Mouse (Mus musculus) neutrophil, adult 5-6 weeks (primary cell): ENCODE data around the gene Bcl2l14. TPM values are rescaled to one million over a fixed set of nuclear protein-coding genes. Genes with fewer than 3 reads are reported as not detected.

Experiments used
- ATAC-seq: fragments of 151-379, 151-347 bp; 2 replicates; pipeline ENCODE4 v1.8.0; 2017; ENCODE audit warnings: mild to moderate bottlenecking, moderate TSS enrichment; ENCODE audit not compliant: insufficient number of reproducible peaks, poor library complexity, low FRiP score, severe bottlenecking; ENCODE audit errors: extremely low read depth
- total RNA-seq: library from RNA; stranded (forward); fragments of 200-1000 nt; gene quantifications from 2 replicates; pipeline ENCODE4 v1.2.3, GENCODE M21; 2017

The Bcl2l14 gene
- total RNA-seq, 1 experiment from 2014 or later: 0.47 TPM

- no peak for ATAC-seq
Measured at GRCm38 (mm10) chr6:134436955-134437354, 40.8 kb downstream of the Bcl2l14 start.

DNA sequence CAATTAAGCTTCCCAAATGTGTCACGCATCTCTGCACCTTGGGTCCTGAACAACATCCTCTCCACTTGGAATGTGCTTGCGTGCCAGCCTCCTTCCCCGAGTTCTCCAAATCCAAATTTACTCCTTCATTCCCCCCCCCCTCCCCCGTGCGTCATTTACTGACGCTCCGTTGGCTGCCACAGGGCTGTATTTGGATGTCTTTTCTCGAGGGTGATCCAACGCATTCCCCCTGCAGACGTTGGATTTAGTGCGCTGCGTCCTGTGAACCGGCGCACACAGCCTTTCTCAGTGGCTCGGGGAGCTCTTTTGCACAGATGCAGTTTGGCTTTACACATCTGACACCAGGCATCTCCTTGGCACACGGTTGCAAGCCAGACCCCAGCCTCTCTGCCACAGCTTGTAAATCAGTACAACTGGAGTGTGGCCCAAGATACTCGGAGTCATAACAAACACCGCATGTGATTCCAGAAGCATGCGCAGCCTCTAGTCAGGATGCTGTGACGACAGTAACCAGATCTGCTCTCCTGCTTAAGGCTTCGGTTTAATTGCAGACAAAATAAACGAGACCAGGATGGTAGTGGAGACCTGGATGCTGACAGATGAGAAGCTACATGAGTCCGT lies 43.4 kb downstream of the Bcl2l14 start:
- no peak for ATAC-seq

- ATAC-seq: no peak
Measured at GRCm38 (mm10) chr6:134440023-134440422, 43.9 kb downstream of the Bcl2l14 start.

GRCm38 (mm10) chr6:134441716-134442115 lies 45.6 kb downstream of the Bcl2l14 start:
- no peak for ATAC-seq

- ATAC-seq: no peak
Measured at GRCm38 (mm10) chr6:134442219-134442618, 46.1 kb downstream of the Bcl2l14 start.

GRCm38 (mm10) chr6:134443198-134443904 lies 47.2 kb downstream of the Bcl2l14 start:
- ATAC-seq: no peak

- no peak for ATAC-seq
Measured at GRCm38 (mm10) chr6:134443925-134444324, 47.8 kb downstream of the Bcl2l14 start.

- no peak for ATAC-seq
Measured at GRCm38 (mm10) chr6:134448451-134448850, 52.3 kb downstream of the Bcl2l14 start.

DNA sequence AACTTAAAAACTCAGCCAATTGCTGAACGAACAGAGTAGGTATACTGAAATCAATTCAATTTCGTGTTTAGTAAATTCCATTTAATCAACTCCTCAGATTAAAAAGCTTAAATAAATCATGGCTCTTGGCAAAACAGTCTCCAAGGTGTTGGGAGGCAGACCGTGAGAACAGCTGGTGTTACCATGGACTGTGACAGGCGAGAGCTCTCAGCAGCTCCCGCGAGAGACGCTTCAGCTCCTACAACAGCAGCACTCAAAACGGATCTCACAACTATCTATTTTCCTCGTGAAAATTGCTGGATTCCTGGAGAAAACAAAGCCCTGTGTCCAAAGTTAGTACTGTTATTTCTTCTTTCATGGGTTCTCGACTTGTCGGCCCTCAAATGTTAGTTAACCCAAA lies 53.8 kb downstream of the Bcl2l14 start:
- ATAC-seq: no peak

DNA sequence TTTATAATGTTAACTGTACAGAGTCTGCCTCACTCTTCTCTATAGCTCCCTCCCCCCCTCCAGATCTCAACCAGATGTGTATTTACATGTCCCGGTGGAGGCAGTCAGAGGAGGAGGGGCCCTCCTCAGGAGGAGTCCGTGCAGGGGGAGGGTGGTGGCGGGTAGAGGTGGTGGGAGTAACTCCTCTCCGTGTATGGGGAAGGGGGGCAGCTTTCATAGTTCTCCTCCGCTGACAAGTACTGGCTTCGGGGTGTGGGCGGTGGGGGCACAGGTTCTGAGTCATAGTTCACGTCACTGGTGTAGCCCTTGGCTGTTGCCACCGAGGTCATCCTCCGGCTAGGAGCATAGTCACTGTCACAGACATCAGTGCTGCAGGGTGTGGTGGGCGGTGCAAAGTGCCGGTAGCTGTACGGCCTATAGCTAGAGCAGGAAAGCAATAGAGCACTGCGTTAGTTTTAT lies 54.6 kb downstream of the Bcl2l14 start:
- no peak for ATAC-seq

- ATAC-seq: no peak
Measured at GRCm38 (mm10) chr6:134454093-134454492, 58.0 kb downstream of the Bcl2l14 start.

GRCm38 (mm10) chr6:134458376-134458775 lies 62.3 kb downstream of the Bcl2l14 start:
- no peak for ATAC-seq

GRCm38 (mm10) chr6:134461175-134461574 lies 65.1 kb downstream of the Bcl2l14 start:
- ATAC-seq: no peak

- ATAC-seq: no peak
Measured at GRCm38 (mm10) chr6:134466671-134467229, 70.6 kb downstream of the Bcl2l14 start.

DNA sequence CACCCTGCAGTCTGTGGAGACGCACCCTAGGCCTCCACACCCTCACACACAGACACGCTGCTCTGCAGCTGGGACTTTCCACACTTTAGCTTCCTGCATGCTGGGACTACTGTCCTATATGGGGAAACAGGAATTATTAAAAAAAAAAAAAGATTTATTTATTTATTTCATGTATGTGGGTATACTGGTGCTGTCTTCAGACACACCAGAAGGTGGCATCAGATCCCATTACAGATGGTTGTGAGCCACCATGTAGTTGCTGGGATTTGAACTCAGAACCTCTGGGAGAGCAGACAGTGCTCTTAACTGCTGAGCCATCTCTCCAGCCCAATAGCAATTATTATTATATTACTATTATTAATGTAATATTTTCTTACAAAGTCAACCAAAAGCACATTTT lies 73.2 kb downstream of the Bcl2l14 start:
- ATAC-seq: no peak

- no peak for ATAC-seq
Measured at GRCm38 (mm10) chr6:134470857-134471256, 74.7 kb downstream of the Bcl2l14 start.

DNA sequence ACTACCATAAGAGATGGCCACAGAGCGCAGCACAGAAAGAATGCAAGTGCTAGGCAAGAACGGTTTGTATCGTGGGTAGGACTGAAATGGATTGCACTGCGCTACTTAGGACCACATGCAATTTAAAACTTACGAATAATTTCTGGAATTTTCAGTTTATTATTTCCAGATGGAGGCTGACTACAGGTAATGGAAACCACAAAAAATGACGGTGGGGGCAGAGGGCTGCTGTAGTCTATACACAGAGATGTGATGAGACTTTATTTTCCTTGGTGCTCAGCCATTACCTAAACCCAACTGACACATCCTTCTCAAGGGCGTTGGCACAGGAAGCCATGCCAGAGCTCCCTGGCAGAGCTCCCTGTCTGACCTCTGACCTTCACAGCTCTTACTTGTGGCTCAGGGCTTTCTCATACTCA lies 77.0 kb downstream of the Bcl2l14 start:
- ATAC-seq: no peak

- ATAC-seq: no peak
Measured at GRCm38 (mm10) chr6:134479481-134479880, 83.4 kb downstream of the Bcl2l14 start.

GRCm38 (mm10) chr6:134486318-134486717 lies 90.2 kb downstream of the Bcl2l14 start:
- no peak for ATAC-seq
